Mouse (Mus musculus): ENCODE results near the gene 1810010D01Rik.

DNA sequence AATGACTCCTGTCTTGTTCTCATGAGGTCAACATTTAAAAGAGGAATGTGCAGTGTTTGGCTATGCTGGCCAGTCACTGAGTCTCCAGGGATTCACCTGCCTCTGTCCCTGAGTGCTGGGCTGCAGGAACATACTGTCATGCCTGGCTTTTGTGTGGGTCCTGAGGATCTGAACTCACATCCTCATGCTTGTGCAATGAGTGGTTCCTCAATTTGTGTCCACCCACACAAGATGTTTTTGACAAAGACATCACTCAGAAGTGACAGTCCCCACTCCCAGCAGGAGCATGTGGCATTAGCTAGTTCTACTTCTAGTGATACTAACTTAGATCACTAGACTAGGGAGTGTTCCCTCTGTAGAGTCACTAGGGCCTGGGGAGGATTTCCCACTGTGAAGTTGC lies 17.4 kb downstream of the 1810010D01Rik start:
- TF ChIP-seq POLR2A (IDR thresholded peaks at IDR 0.05; ENCODE audit: control insufficient read depth, extremely low read depth, insufficient read depth, low read length, poor library complexity), result no peak
- TF ChIP-seq CTCF (IDR thresholded peaks at IDR 0.05; ENCODE audit: borderline replicate concordance, control insufficient read depth, extremely low read depth, insufficient read depth, low read length, poor library complexity), result no peak

Measured in thymus, adult 2 months (tissue).